Mouse (Mus musculus) lung, embryonic 16.5 days (tissue): ENCODE measurements around the gene Dnah10. TPM values are rescaled to one million over a fixed set of nuclear protein-coding genes. Genes with fewer than 3 reads are reported as not detected.
A peak's percentile ranks its signal among the peaks of the same experiment; 100 is the strongest.

Source experiments
- ATAC-seq: fragments of 200-750 bp; cut with Nextera tagmentation; 2 replicates; pipeline ENCODE4 v1.8.0; 2017; ENCODE audit warnings: low read depth, mild to moderate bottlenecking, moderate library complexity
- H3K27ac ChIP-seq: fragments of 300-500 bp; sonication (generic); 2 replicates; pipeline ENCODE4 v1.5.1; 2014; ENCODE audit warnings: mild to moderate bottlenecking, control low read depth, low read length
- H3K27me3 ChIP-seq: fragments of 300-500 bp; sonication (generic); 2 replicates; pipeline ENCODE4 v1.6.1; 2014; ENCODE audit warnings: low read depth, low read length, mixed read lengths; ENCODE audit not compliant: control insufficient read depth, insufficient read depth
- H3K36me3 ChIP-seq: fragments of 300-500 bp; sonication (generic); 2 replicates; pipeline ENCODE4 v1.6.1; 2014; ENCODE audit warnings: low read length; ENCODE audit not compliant: control insufficient read depth, insufficient read depth
- H3K4me1 ChIP-seq: fragments of 300-500 bp; sonication (generic); replicated peaks from 2 replicates; pipeline ENCODE4 v1.6.1; 2014; ENCODE audit warnings: low read length, mixed read lengths; ENCODE audit not compliant: control insufficient read depth, insufficient read depth
- H3K4me2 ChIP-seq: fragments of 300-500 bp; sonication (generic); 2 replicates; pipeline ENCODE4 v1.6.1; 2014; ENCODE audit warnings: low read depth, low read length, control low read depth
- H3K4me3 ChIP-seq: fragments of 300-500 bp; sonication (generic); 2 replicates; pipeline ENCODE4 v1.5.1; 2014; ENCODE audit warnings: mild to moderate bottlenecking, low read length, control low read depth
- H3K9ac ChIP-seq: fragments of 300-500 bp; sonication (generic); 2 replicates; pipeline ENCODE4 v1.6.1; 2014; ENCODE audit warnings: low read length, control low read depth
- H3K9me3 ChIP-seq: fragments of 300-500 bp; sonication (generic); 2 replicates; pipeline ENCODE4 v1.6.1; 2016; ENCODE audit warnings: low read length; ENCODE audit not compliant: control insufficient read depth
- WGBS: fragments of 180-500 bp; shearing (Covaris S2); extraction: QIAGEN DNeasy Blood & Tissue Kit; methylation state at CpG from one replicate; pipeline ENCODE4 v1.1.7; 2014; 5-methylcytosine and 5-hydroxymethylcytosine counted together
- polyA plus RNA-seq: library from polyadenylated mRNA; unstranded; fragments of >200 nt; fragmentation: Nextera tagmentation; extraction: Ambion mirVana; gene quantifications from 2 replicates; pipeline ENCODE4 v1.2.1, GENCODE M21; 2015

The Dnah10 gene
- polyA plus RNA-seq, 1 experiment from 2014 or later, result 0.83 TPM

DNA sequence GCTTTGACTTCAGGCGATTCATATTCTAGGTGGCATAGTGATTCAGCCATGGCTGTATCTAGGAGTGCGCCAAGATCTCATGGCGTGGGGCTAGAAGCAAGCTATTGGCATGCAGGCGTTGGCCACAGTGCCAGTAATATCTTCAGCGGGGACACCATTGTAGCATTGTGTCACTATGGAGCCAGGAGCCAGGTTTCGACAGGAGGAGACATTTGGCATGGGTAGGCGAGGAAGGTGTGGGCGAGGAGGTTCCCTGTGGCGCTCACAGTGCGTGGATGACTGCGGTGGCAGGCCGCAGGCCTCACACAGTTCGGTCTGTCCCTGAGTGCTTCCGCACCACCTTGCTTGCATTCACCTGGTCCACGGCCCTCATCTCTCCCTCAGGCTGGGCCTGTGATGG is 110.3 kb downstream of the Dnah10 start:
- H3K4me1 ChIP-seq, result no peaks in the 10 kb centered on the region
- no peak overlapping the region for H3K27ac ChIP-seq
- no peaks in the 10 kb centered on the region for H3K36me3 ChIP-seq
- no peaks in the 10 kb centered on the region for H3K27me3 ChIP-seq
- ATAC-seq, result no peak
- WGBS, result 89% methylated on average over 15 of the region's 15 CpGs
- H3K9ac ChIP-seq, result no peak overlapping the region
- H3K9me3 ChIP-seq, result no peaks in the 10 kb centered on the region
- no peak overlapping the region for H3K4me2 ChIP-seq
- H3K4me3 ChIP-seq, result no peak overlapping the region

- Histone ChIP-seq H3K4me3 (no peak overlapping the region), H3K36me3 (no peaks in the 10 kb centered on the region), H3K9me3 (no peaks in the 10 kb centered on the region), H3K4me1 (no peaks in the 10 kb centered on the region), H3K27ac (no peak overlapping the region), H3K4me2 (no peak overlapping the region), H3K9ac (no peak overlapping the region), H3K27me3 (no peaks in the 10 kb centered on the region)
- WGBS, result 78% methylated on average over 10 of the region's 10 CpGs
- ATAC-seq, result no peak
Measured at GRCm38 (mm10) chr5:124836075-124836474, 111.2 kb downstream of the Dnah10 start.

DNA sequence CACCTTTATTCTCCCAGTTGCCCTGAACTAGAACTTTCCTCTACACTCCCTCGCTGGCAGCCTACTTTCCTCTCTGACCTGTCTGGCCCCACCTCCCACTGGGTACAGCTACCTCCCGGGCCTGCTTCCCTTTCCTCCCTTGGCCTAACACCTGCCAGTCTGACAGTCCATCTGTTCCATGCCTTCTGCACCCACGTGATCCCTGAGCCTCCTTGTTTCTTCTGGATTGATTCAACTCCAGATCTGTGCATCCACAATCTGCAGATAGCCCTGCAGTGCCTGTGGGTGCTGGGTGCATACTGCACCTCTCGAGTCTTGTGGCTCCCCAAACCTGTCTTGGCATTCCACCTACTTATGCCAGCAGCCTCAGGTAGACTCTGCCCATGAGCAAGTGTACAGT is 111.7 kb downstream of the Dnah10 start:
- no peaks in the 10 kb centered on the region for H3K4me1 ChIP-seq
- H3K9ac ChIP-seq, result no peak overlapping the region
- H3K36me3 ChIP-seq, result no peaks in the 10 kb centered on the region
- no peak overlapping the region for H3K4me3 ChIP-seq
- ATAC-seq, result no peak
- H3K27ac ChIP-seq, result no peak overlapping the region
- 64% methylated on average over 4 of the region's 4 CpGs for WGBS
- H3K9me3 ChIP-seq, result no peaks in the 10 kb centered on the region
- H3K4me2 ChIP-seq, result no peak overlapping the region
- no peaks in the 10 kb centered on the region for H3K27me3 ChIP-seq

GRCm38 (mm10) chr5:124840202-124840601 is 115.3 kb downstream of the Dnah10 start:
- no peak overlapping the region for H3K4me2 ChIP-seq
- no peak for ATAC-seq

DNA sequence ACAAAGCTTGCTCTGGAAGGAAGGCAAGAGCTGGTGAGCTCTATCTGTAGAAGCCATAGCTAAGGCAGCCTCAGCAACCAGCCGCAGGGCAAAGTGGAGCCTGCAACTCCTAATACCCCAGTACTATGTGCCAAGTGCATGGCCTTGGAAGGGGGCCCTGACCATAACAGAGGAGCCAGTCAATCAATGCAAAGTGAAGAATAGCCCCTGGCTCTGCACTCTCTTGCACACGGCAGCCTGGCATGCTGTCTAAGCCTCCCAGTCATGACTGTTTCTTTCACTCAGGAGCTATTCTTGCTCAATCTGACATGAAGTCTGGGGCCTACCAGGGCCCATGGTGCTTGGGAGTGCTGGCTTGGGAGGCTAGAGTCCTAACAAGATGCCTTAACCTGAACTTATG is 115.8 kb downstream of the Dnah10 start:
- Histone ChIP-seq H3K27me3 (no peaks in the 10 kb centered on the region), H3K36me3 (no peaks in the 10 kb centered on the region), H3K27ac (no peak overlapping the region), H3K9me3 (no peaks in the 10 kb centered on the region), H3K4me3 (no peak overlapping the region), H3K4me1 (no peaks in the 10 kb centered on the region), H3K4me2 (no peak overlapping the region), H3K9ac (no peak overlapping the region)
- ATAC-seq, result no peak
- 71% methylated on average over 2 of the region's 2 CpGs for WGBS

More at GRCm38 (mm10) chr5:124840202-124840601, 115.3 kb downstream of the Dnah10 start:
- no peaks in the 10 kb centered on the region for H3K27me3 ChIP-seq
- no peak overlapping the region for H3K27ac ChIP-seq
- WGBS, result 61% methylated on average over 7 of the region's 7 CpGs
- no peak overlapping the region for H3K9ac ChIP-seq
- no peaks in the 10 kb centered on the region for H3K4me1 ChIP-seq
- H3K4me3 ChIP-seq, result no peak overlapping the region
- no peaks in the 10 kb centered on the region for H3K36me3 ChIP-seq
- no peaks in the 10 kb centered on the region for H3K9me3 ChIP-seq

- H3K4me2 ChIP-seq, result no peak overlapping the region
- WGBS, result 79% methylated on average over 8 of the region's 8 CpGs
- no peaks in the 10 kb centered on the region for H3K9me3 ChIP-seq
- no peak overlapping the region for H3K9ac ChIP-seq
- H3K36me3 ChIP-seq, result no peaks in the 10 kb centered on the region
- H3K4me3 ChIP-seq, result no peak overlapping the region
- no peaks in the 10 kb centered on the region for H3K27me3 ChIP-seq
- no peaks in the 10 kb centered on the region for H3K4me1 ChIP-seq
- H3K27ac ChIP-seq, result no peak overlapping the region
- no peak for ATAC-seq
Measured at GRCm38 (mm10) chr5:124843386-124843785, 118.5 kb downstream of the Dnah10 start.

DNA sequence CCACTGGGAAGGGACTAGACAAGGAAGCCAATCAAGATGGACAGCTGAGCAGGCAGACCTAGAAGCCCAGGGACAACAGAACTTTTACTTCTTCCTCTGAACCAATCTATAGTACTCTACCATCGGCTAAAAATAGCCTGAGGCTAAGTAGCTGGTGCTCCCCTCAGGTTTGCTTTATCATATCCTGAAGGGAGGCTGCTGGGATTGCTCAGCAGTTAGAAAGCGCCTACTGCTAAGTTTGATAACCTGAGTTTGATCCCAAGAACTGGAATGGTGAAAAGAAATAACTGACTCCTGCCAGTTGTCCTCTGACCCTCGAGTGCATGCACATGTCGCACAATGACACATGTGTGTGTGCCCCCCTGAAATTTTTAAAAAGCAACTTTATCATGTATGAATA is 120.0 kb downstream of the Dnah10 start:
- no peak overlapping the region for H3K4me2 ChIP-seq
- 54% methylated on average over 4 of the region's 4 CpGs for WGBS
- H3K9ac ChIP-seq, result no peak overlapping the region
- H3K36me3 ChIP-seq, result no peaks in the 10 kb centered on the region
- no peak for ATAC-seq
- no peaks in the 10 kb centered on the region for H3K27me3 ChIP-seq
- no peak overlapping the region for H3K27ac ChIP-seq
- H3K4me3 ChIP-seq, result no peak overlapping the region
- H3K9me3 ChIP-seq, result no peaks in the 10 kb centered on the region
- no peaks in the 10 kb centered on the region for H3K4me1 ChIP-seq

DNA sequence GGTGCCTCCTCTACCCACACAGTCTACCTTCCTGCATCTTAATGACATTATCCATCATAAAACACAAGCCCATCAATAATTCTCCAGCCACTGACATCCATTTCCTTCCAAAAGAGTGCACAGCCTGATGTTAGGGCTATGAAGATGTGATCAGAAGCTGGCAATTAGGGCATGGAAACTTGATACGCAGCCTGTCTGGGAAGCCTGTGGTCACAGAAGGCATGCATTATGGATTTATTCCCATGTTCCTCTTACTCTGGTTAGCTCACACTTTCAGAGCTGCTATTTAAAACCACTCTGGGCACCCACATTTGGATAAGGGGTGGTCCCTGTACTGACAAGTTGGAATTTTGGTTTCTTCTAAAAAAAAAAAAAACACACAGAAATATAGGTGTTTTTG is 122.1 kb downstream of the Dnah10 start:
- H3K36me3 ChIP-seq, result no peaks in the 10 kb centered on the region
- no peak for ATAC-seq
- H3K27me3 ChIP-seq, result no peaks in the 10 kb centered on the region
- H3K4me2 ChIP-seq, result no peak overlapping the region
- no peak overlapping the region for H3K27ac ChIP-seq
- no peak overlapping the region for H3K9ac ChIP-seq
- no peak overlapping the region for H3K4me3 ChIP-seq
- H3K9me3 ChIP-seq, result no peaks in the 10 kb centered on the region
- WGBS, result 67% methylated on average over 1 of the region's 1 CpGs
- peaks cover 3% of the 10 kb centered on the region; the same call in 1 of the 2 replicates for H3K4me1 ChIP-seq

- no peaks in the 10 kb centered on the region for H3K36me3 ChIP-seq
- H3K9ac ChIP-seq, result no peak overlapping the region
- WGBS, result 78% methylated on average over 3 of the region's 3 CpGs
- H3K27ac ChIP-seq, result no peak overlapping the region
- H3K4me1 ChIP-seq, result peaks cover 13% of the 10 kb centered on the region
- H3K9me3 ChIP-seq, result no peaks in the 10 kb centered on the region
- no peaks in the 10 kb centered on the region for H3K27me3 ChIP-seq
- no peak for ATAC-seq
- H3K4me3 ChIP-seq, result no peak overlapping the region
- H3K4me2 ChIP-seq, result no peak overlapping the region
Measured at GRCm38 (mm10) chr5:124848994-124849393, 124.1 kb downstream of the Dnah10 start.

DNA sequence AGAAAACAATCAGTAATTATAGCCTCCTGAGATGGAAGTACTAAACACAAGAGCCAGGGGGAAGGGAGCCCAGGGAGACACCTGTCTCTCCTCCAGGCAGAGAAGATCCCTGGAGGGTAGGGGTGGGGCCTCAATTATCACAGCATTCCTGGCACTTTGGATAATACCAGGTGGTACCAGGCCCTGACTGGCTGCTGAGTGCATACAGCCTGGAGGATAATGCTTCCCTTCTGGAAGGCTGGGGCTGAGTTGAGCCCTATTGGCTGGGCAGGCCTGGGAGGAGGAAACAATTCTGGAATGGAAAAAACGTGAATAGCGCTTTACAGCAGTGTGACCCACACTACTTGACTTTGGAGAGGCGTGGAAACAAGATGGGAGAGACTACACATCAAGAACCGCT is 126.7 kb downstream of the Dnah10 start:
- Histone ChIP-seq H3K36me3 (no peaks in the 10 kb centered on the region), H3K9ac (no peak overlapping the region), H3K9me3 (no peaks in the 10 kb centered on the region), H3K4me1 (peaks cover 13% of the 10 kb centered on the region), H3K4me2 (no peak overlapping the region), H3K27me3 (no peaks in the 10 kb centered on the region), H3K4me3 (no peak overlapping the region), H3K27ac (no peak overlapping the region; the same call in 1 of the 2 replicates)
- 29% methylated on average over 4 of the region's 4 CpGs for WGBS
- ATAC-seq, result peak; percentile 62
